Mouse (Mus musculus) lung, adult 2 months (tissue): ENCODE data around the gene Hpse.

Experiments
- CTCF ChIP-seq: fragments of 200-500 bp; IDR thresholded peaks from 2 replicates; pipeline ENCODE4 v1.5.1; 2011; ENCODE audit warnings: mild to moderate bottlenecking, low read length, control low read depth; ENCODE audit not compliant: insufficient read depth
- POLR2A ChIP-seq: fragments of 200-500 bp; IDR thresholded peaks from 2 replicates; pipeline ENCODE4 v1.6.1; 2011; ENCODE audit warnings: low read depth, mild to moderate bottlenecking, control low read depth, low read length, borderline replicate concordance; ENCODE audit errors: extremely low read depth

- no peak for TF ChIP-seq CTCF
- no peak for TF ChIP-seq POLR2A
Measured at GRCm38 (mm10) chr5:100663011-100663410, 56.5 kb downstream of the Hpse start.
